Mouse (Mus musculus) adrenal gland, postnatal 36 days (tissue): ENCODE data around the gene Rpsa. TPM values are rescaled to one million over a fixed set of nuclear protein-coding genes. Genes with fewer than 3 reads are reported as not detected.

Experiments used
- DNase-seq, 2 experiments: peaks; one replicate each; pipeline ENCODE4 v3.0.0; 2021; ENCODE audit warnings: mixed read lengths in 1 of 2
- total RNA-seq, 2 experiments: library from RNA; stranded (reverse); gene quantifications; 2 replicates each; pipeline ENCODE4 v1.2.3; 2021

The Rpsa gene
- total RNA-seq, 2 experiments from 2014 or later = 746 to 780 TPM

- DNase-seq = no peak
Observed at GRCm38 (mm10) chr9:120112472-120112871, 15.0 kb upstream of the Rpsa start.

DNA sequence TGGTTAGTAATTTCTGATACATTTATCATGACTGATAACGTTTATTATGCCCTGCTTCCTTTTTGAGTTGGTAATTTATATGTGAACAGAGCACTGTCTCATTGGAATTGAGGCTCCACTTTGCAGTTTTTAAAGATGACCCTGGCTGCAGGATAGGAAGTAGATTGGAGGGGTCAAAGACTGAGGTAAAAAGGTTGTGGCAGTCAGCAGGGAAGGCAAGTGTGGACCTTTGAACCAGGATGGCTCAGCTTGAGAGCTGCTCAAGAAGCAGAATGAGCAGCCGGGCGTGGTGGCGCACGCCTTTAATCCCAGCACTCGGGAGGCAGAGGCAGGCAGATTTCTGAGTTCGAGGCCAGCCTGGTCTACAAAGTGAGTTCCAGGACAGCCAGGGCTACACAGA is 14.0 kb upstream of the Rpsa start:
- DNase-seq = no peak

DNA sequence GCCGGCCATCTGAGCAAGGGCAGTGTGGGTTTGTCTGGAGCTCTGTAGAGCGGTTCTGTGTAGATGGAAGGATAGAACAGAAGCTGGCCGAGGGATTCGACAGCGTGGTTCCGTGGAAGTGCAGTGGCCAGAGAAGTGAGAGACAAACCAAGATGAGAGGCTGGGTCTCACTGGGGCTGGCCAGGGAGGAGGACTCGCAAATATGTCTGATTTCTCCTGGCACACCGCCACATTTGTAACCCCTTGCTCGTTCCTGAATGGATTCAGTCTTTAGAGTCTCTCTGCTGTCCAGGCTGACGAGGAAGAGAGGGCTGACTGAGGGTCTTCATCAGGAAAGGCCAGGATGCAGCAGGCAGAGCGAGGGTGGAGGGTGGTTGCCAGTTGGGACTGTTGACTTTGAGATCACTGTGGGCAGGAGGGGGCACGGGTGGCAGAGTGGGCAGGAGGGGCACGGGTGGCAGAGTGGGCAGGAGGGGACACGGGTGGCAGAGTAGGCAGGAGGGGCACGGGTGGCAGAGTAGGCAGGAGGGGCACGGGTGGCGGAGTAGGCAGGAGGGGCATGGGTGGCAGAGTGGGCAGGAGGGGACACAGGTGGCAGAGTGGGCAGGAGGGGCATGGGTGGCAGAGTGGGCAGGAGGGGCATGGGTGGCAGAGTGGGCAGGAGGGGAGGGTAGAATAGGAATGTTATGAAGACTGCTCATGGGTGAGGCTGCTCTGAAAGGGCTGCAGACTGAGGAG is 13.3 kb upstream of the Rpsa start:
- no peak for DNase-seq

GRCm38 (mm10) chr9:120114789-120115151 is 12.7 kb upstream of the Rpsa start:
- no peak for DNase-seq

- DNase-seq = peak; percentile 20 to 47
Observed at GRCm38 (mm10) chr9:120115580-120115979, 11.9 kb upstream of the Rpsa start.

GRCm38 (mm10) chr9:120116184-120116624 is 11.3 kb upstream of the Rpsa start:
- no peak for DNase-seq

DNA sequence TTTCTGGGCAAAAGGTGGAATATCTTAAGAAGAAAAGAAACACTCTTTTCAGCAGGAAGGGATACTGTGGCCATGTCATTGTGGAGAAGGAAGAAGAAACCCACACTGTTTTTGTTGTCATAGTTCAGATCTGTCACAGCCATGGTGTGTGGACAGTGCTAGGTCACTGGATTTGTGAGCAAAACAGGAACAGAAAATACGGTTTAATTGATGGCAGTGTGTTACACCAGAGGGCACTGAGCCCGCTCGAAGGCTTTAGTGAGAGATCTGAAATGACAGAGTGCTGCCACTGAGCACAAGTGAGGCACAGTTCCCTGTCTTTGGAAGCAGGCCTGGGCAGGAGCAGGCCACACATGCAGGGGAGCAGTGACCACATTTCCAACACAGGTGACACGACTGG is 9.3 kb upstream of the Rpsa start:
- no peak for DNase-seq

DNA sequence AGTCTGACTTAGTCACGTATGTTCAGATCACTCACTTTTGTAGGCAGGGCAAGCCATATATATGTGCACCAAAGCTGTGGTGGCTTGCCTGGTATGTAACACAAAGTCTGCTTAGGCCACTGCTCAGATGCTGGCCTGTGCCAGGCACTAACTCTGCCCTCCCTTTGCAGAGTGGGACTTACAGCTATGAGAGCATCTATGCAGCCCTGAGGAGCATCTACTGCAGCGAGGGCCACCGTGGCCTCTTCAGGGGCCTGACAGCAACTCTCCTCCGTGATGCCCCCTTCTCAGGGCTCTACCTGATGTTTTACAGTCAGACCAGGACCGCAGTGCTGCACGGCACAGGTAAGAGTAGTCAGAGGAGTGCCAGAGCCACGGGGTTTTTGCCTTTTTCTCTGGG is 7.0 kb upstream of the Rpsa start:
- DNase-seq = no peak

GRCm38 (mm10) chr9:120126868-120127267 is 621 bp upstream of the Rpsa start:
- DNase-seq = no peak

DNA sequence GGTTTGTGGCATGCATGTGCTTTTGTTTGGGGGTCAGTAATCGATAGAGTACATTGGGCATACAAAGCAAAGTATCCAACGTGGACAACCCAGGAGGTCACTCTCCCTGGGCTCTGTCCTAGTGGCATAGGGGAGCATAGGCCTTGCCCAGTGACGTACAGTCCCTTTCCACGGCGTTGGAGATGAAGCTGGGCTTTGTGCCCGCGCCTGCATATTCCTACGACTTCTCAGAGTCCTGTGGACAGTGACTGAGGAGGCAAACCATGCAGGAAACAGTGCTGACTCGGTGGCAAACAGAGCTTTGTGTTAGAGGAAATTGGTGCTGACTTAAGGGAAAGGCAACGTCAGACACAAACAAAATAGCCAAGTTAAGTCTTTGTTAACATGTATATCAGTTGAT is 1.8 kb downstream of the Rpsa start:
- DNase-seq = no peak

- DNase-seq = no peak
Observed at GRCm38 (mm10) chr9:120131784-120132288, 4.3 kb downstream of the Rpsa start.

- no peak for DNase-seq
Observed at GRCm38 (mm10) chr9:120132980-120133754, 5.7 kb downstream of the Rpsa start.

GRCm38 (mm10) chr9:120133755-120134475 is 6.4 kb downstream of the Rpsa start:
- DNase-seq = no peak

GRCm38 (mm10) chr9:120134529-120135160 is 7.2 kb downstream of the Rpsa start:
- no peak for DNase-seq

DNA sequence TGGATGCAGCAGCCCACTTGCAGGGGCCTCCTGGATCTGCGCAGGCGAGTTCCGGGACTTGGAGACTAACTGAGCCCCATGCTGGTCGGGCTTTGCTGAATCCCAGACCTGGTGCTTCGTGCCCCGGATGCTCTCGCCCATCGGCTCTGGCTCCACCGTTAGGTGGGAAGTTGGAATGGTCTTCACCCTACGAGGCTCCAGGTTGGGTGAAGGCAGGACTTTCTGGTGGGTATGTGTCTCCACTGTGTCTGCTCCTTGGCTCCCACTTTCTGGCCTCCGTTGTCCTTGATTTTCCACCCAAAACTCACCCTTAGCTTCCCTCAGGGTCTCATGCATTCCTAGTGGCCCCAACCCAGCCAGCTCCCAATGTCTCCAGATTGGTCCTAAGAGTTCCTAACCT is 8.0 kb downstream of the Rpsa start:
- no peak for DNase-seq

DNA sequence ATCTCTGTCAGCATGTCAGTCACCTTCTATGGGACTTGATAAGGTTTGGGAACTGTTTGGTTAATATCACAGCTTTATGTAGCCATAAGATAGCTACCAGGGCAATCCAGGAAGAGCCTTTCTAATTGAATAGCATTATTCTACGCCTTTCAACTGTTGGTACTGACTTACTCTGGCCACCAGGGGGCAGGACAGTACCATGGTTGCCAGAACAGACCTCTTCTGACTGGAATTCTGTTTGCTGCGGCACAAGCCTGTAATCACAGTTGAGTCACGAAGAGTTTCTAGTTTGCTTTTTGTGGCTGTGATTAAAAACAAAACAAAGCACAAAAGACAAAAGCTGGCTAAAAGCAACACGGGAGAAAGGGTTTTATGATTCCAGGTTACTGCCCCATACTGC is 13.2 kb downstream of the Rpsa start:
- peak; percentile 84 to 88 for DNase-seq

DNA sequence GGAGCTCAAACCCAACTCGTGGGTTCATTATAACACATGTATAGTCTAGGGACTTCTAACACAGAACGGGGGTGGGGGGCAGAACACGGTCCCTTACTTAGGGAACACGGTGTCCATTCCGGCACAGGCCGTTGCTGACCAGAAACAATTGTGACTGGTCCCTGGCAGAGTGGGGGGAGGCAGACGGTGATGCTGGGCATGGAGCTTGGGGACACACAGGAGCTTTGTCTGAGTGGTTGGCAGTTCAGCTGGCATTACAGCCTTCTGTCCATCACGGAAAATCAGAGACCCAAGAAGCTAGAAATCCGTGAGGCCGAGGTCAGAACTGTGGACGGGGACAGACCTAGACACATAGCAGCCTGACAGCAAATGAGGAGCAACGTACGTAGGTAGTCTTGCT is 17.0 kb downstream of the Rpsa start:
- DNase-seq = no peak

GRCm38 (mm10) chr9:120149222-120149828 is 21.8 kb downstream of the Rpsa start, which contains the start of gene Mobp:
TSS of gene Mobp (plus strand) at chr9:120149707.
- no peak for DNase-seq

- no peak for DNase-seq
Observed at GRCm38 (mm10) chr9:120151152-120151551, 23.7 kb downstream of the Rpsa start.

DNA sequence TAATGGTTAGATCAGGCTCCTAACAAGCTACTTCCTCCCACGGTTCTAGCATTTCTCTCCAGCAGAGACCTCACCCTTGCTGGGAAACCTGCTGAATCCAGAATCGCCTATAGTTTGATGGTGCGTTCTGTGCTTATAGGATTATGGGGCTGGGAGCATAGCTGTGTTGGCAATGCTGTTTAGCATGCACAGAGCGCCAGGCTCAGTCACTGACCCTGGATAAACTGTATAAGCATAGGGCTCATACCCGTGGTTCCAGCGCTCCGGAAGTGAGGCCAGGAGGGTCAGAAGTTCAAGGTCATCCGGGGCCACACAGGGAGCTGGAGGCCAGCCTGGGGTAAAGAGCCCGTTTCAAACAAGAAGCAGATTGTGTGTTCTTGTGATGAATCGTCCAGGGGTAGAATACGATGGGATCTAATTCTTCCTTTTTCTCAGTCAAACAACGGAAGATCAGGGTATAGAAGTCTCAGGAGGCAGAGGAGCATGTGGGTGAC is 24.5 kb downstream of the Rpsa start:
- DNase-seq = no peak

GRCm38 (mm10) chr9:120158047-120158446 is 30.6 kb downstream of the Rpsa start:
- peak in 1 of 2 experiments; percentile 13 for DNase-seq

GRCm38 (mm10) chr9:120163862-120164261 is 36.4 kb downstream of the Rpsa start:
- DNase-seq = no peak
